Mouse (Mus musculus) cerebellum, postnatal 4 days (tissue): ENCODE measurements around the gene Brk1.
A peak's percentile ranks its signal among the peaks of the same experiment; 100 is the strongest.

ENCODE experiments used
- DNase-seq, 2 experiments: peaks; one replicate each; pipeline ENCODE4 v3.0.0; 2022; ENCODE audit warnings: low spot score in 2 of 2, mixed read lengths in 1 of 2

Brk1 gene

GRCm38 (mm10) chr6:113604432-113605223 is at the start of gene Brk1:
Gene Brk1 (plus strand): TSS chr6:113604772.
- DNase-seq: peak; percentile 65 to 87

GRCm38 (mm10) chr6:113559736-113560135 is 44.8 kb upstream of the Brk1 start:
- DNase-seq: no peak

- no peak for DNase-seq
Measured at GRCm38 (mm10) chr6:113564557-113564956, 40.0 kb upstream of the Brk1 start.

- no peak for DNase-seq
Measured at GRCm38 (mm10) chr6:113576044-113576443, 28.5 kb upstream of the Brk1 start.

- no peak for DNase-seq
Measured at GRCm38 (mm10) chr6:113579306-113579705, 25.3 kb upstream of the Brk1 start.

- DNase-seq: no peak
Measured at GRCm38 (mm10) chr6:113583023-113583422, 21.5 kb upstream of the Brk1 start.

- no peak for DNase-seq
Measured at GRCm38 (mm10) chr6:113585065-113585464, 19.5 kb upstream of the Brk1 start.

GRCm38 (mm10) chr6:113586466-113587183 is 17.9 kb upstream of the Brk1 start:
- DNase-seq: peak in 1 of 2 experiments; percentile 7

GRCm38 (mm10) chr6:113592637-113593036 is 11.9 kb upstream of the Brk1 start:
- no peak for DNase-seq

GRCm38 (mm10) chr6:113597945-113598344 is 6.6 kb upstream of the Brk1 start:
- no peak for DNase-seq

- DNase-seq: no peak
Measured at GRCm38 (mm10) chr6:113599833-113600232, 4.7 kb upstream of the Brk1 start.

- DNase-seq: no peak
Measured at GRCm38 (mm10) chr6:113600543-113601139, 3.9 kb upstream of the Brk1 start, which contains the start of gene Fancd2os. Gene Fancd2os (minus strand): TSS chr6:113600715.

GRCm38 (mm10) chr6:113602821-113603220 is 1.8 kb upstream of the Brk1 start:
- DNase-seq: no peak

GRCm38 (mm10) chr6:113603993-113604392 is 579 bp upstream of the Brk1 start:
- DNase-seq: no peak

- no peak for DNase-seq
Measured at GRCm38 (mm10) chr6:113605224-113605545, 613 bp downstream of the Brk1 start.

GRCm38 (mm10) chr6:113608871-113609270 is 4.3 kb downstream of the Brk1 start:
- no peak for DNase-seq

- no peak for DNase-seq
Measured at GRCm38 (mm10) chr6:113609293-113609692, 4.7 kb downstream of the Brk1 start.

GRCm38 (mm10) chr6:113612258-113612969 is 7.8 kb downstream of the Brk1 start:
- DNase-seq: no peak

- DNase-seq: no peak
Measured at GRCm38 (mm10) chr6:113614152-113614551, 9.6 kb downstream of the Brk1 start.

GRCm38 (mm10) chr6:113614997-113615396 is 10.4 kb downstream of the Brk1 start:
- no peak for DNase-seq

GRCm38 (mm10) chr6:113615489-113615888 is 10.9 kb downstream of the Brk1 start:
- DNase-seq: no peak

GRCm38 (mm10) chr6:113623386-113623785 is 18.8 kb downstream of the Brk1 start:
- DNase-seq: no peak
